Mouse (Mus musculus): ENCODE measurements around the gene Tmprss15. TPM values are rescaled to one million over a fixed set of nuclear protein-coding genes. Genes with fewer than 3 reads are reported as not detected.

Tmprss15 gene
- total RNA-seq, 2 experiments from 2014 or later: not detected

GRCm38 (mm10) chr16:78922644-78923043, 168.3 kb downstream of the Tmprss15 start:
- no peak for ATAC-seq (ENCODE audit: poor library complexity, severe bottlenecking)

Other genes with a start within 250 kb of the Tmprss15 start
- gene Chodl, start 160.1 kb downstream of the Tmprss15 start, total RNA-seq (2015): not detected in 2 replicates
- gene Chodl, start 160.1 kb downstream of the Tmprss15 start, total RNA-seq (2017): not detected in 2 replicates